Mouse (Mus musculus) induced T-regulatory cell, adult 2 months (primary cell): ENCODE data around the gene Hmx2.

ENCODE experiments used
- DNase-seq: peaks from one replicate; pipeline ENCODE4 v3.0.0-alpha.2; 2012; ENCODE audit warnings: low read depth

Hmx2 gene

GRCm38 (mm10) chr7:131548473-131548872 lies at the start of gene Hmx2:
Gene Hmx2, plus strand, starts transcription at chr7:131548773.
- DNase-seq, result no peak

- no peak for DNase-seq
Observed at GRCm38 (mm10) chr7:131503739-131504138, 44.8 kb upstream of the Hmx2 start.

GRCm38 (mm10) chr7:131539979-131540378 lies 8.6 kb upstream of the Hmx2 start:
- peak; percentile 88 for DNase-seq

GRCm38 (mm10) chr7:131541184-131542114 lies 7.1 kb upstream of the Hmx2 start:
- DNase-seq, result peak; percentile 44

- DNase-seq, result peak; percentile 48
Observed at GRCm38 (mm10) chr7:131542115-131542871, 6.3 kb upstream of the Hmx2 start, which contains the start of gene Hmx3. Gene Hmx3, plus strand, starts transcription at chr7:131542867.

- peak; percentile 47 for DNase-seq
Observed at GRCm38 (mm10) chr7:131542872-131543622, 5.5 kb upstream of the Hmx2 start.

GRCm38 (mm10) chr7:131543623-131544481 lies 4.7 kb upstream of the Hmx2 start:
- DNase-seq, result peak; percentile 45

GRCm38 (mm10) chr7:131544871-131545270 lies 3.7 kb upstream of the Hmx2 start:
- DNase-seq, result no peak

GRCm38 (mm10) chr7:131545701-131546385 lies 2.7 kb upstream of the Hmx2 start:
- DNase-seq, result peak; percentile 18

- peak; percentile 25 for DNase-seq
Observed at GRCm38 (mm10) chr7:131546423-131546822, 2.1 kb upstream of the Hmx2 start.

- DNase-seq, result no peak
Observed at GRCm38 (mm10) chr7:131547481-131547880, 1.1 kb upstream of the Hmx2 start.

GRCm38 (mm10) chr7:131551471-131551870 lies 2.9 kb downstream of the Hmx2 start:
- peak; percentile 52 for DNase-seq

- DNase-seq, result peak; percentile 22
Observed at GRCm38 (mm10) chr7:131551931-131552741, 3.6 kb downstream of the Hmx2 start.

- DNase-seq, result peak; percentile 35
Observed at GRCm38 (mm10) chr7:131552781-131553180, 4.2 kb downstream of the Hmx2 start.

GRCm38 (mm10) chr7:131553771-131554175 lies 5.2 kb downstream of the Hmx2 start:
- DNase-seq, result peak; percentile 78

GRCm38 (mm10) chr7:131554341-131555180 lies 6.0 kb downstream of the Hmx2 start:
- DNase-seq, result peak; percentile 54

GRCm38 (mm10) chr7:131555301-131556081 lies 6.9 kb downstream of the Hmx2 start:
- DNase-seq, result peak; percentile 62

- peak; percentile 60 for DNase-seq
Observed at GRCm38 (mm10) chr7:131556116-131556515, 7.5 kb downstream of the Hmx2 start.
